Mouse (Mus musculus) cerebellum, adult 2 months (tissue): ENCODE measurements at regions not wholly inside any gene's neighbourhood (a gene's known extent, or its start where the extent isn't known, plus 50 kb on each side); places are given as distances from the start of the nearest gene placed in this dataset.

Experiments used
- DNase-seq, 2 experiments: peaks; one replicate each; pipeline ENCODE4 v3.0.0; 2021
- H3K27ac ChIP-seq: fragments of 200-500 bp; 2 replicates; pipeline ENCODE4 v1.5.1; 2012; ENCODE audit warnings: low read length, control low read depth, inconsistent platforms; ENCODE audit not compliant: insufficient read depth
- H3K27me3 ChIP-seq: fragments of 200-500 bp; 2 replicates; pipeline ENCODE4 v1.6.1; 2012; ENCODE audit warnings: inconsistent platforms, mild to moderate bottlenecking, low read length, moderate library complexity; ENCODE audit not compliant: control insufficient read depth, insufficient read depth
- H3K4me1 ChIP-seq: fragments of 200-500 bp; 2 replicates; pipeline ENCODE4 v1.6.1; 2011; ENCODE audit warnings: low read length; ENCODE audit not compliant: control insufficient read depth, insufficient read depth
- H3K4me3 ChIP-seq: fragments of 200-500 bp; replicated peaks from 2 replicates; pipeline ENCODE3; 2011; ENCODE audit warnings: mild to moderate bottlenecking, low read depth, low read length, control low read depth; ENCODE audit not compliant: insufficient read depth
- CTCF ChIP-seq: fragments of 200-500 bp; IDR thresholded peaks from 2 replicates; pipeline ENCODE4 v1.5.1; 2011; ENCODE audit warnings: low read depth, mild to moderate bottlenecking, control low read depth, low read length, moderate library complexity, borderline replicate concordance; ENCODE audit not compliant: insufficient read depth
- POLR2A ChIP-seq: fragments of 200-500 bp; IDR thresholded peaks from 2 replicates; pipeline ENCODE4 v1.6.1; 2011; ENCODE audit warnings: low read length, control low read depth, borderline replicate concordance; ENCODE audit not compliant: insufficient read depth
- WGBS: fragments of 180-500 bp; shearing (Covaris S2); methylation state at CpG from one replicate; pipeline ENCODE4 v1.1.7; 2018; 5-methylcytosine and 5-hydroxymethylcytosine counted together

DNA sequence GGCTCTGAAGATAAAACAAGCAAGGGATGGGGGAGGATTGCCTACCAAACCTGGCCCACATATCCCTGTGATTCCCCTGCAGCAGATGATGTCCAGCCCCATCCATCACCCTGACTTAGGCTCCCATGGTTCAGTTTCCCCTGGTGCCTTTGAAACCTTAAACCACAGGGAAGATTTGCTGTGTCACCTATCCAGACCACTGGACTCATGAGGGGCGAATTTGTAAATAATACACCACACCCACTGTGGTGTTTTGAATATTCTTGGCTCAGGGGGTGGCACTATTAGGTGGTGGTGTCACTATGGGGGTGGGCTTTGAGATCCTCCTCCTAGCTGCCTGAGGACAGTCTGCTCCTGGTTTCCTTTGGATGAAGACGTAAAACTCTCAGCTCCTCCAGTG is 205.8 kb upstream of the Srrm4 start:
- Histone ChIP-seq H3K4me1 (no peaks in the 10 kb centered on the region), H3K27me3 (no peaks in the 10 kb centered on the region), H3K27ac (no peak overlapping the region), H3K4me3 (no peak overlapping the region)
- DNase-seq = no peak
- WGBS = 49% methylated on average over 2 of the region's 2 CpGs
- TF ChIP-seq CTCF (no peak), POLR2A (no peak)

DNA sequence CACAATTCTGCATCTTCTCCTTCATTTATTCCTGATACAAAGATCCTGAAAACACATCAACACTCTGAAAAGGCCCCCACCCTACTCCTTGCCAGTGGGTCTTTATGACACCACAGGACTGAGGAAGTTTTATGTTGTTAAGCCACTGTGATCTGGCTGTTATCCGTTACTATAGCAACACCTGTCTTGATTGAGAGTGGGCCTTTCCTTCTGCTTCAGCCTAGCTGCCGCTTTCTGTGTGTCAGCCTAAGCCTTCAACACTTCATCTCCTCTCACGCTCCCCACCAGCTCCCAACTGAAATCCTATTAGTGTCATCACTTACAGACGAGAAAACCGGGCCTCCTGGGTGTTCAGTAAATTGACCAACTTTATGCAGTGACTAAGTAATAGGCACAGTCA is 203.6 kb upstream of the Srrm4 start:
- no peak for TF ChIP-seq CTCF
- no peak for TF ChIP-seq POLR2A
- Histone ChIP-seq H3K4me3 (no peak overlapping the region), H3K4me1 (no peaks in the 10 kb centered on the region), H3K27me3 (no peaks in the 10 kb centered on the region), H3K27ac (no peak overlapping the region)
- no peak for DNase-seq
- 55% methylated on average over 5 of the region's 5 CpGs for WGBS

DNA sequence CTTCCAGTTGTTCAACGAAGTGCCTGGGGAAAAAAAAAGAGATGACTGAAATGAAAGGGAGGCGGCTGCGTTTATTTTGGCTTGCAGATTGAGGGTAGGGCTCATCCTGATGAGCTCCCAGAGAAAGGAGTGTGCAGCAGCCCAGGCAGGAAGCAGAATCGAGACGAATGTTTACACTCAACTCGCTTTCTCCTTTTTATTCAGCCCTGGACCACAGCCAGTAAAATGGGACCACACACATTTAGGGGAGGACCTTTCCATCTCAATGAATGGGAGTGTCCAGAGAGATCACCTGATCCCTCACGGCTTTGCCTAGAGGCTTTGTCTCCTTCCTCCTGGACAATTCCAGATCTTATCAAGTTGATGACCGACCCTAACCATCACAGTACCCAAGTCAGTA is 198.8 kb upstream of the Srrm4 start:
- no peak for DNase-seq
- TF ChIP-seq CTCF (no peak), POLR2A (no peak)
- Histone ChIP-seq H3K27me3 (no peaks in the 10 kb centered on the region), H3K4me1 (no peaks in the 10 kb centered on the region), H3K4me3 (no peak overlapping the region), H3K27ac (no peak overlapping the region)
- WGBS = 38% methylated on average over 8 of the region's 8 CpGs

DNA sequence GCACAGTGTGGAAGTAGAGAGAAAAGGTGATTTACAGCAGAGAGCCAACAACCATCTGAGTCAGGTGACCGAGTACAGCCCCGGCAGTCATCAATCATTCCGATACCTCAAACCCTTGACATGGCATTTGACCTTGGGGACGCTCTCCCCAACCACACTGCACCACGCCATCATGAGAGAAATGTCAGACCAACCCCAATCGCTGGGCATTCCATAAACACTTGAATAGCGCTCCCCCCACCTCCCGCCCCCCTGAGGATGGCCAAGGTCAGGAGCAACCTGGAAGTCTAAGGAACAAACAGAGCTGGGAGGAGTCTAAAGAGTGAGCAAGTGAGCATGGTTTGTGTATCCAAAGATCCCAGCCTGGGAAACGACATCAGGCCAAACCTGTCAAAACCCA is 198.2 kb upstream of the Srrm4 start:
- no peak overlapping the region for H3K4me3 ChIP-seq
- TF ChIP-seq POLR2A (no peak), CTCF (no peak)
- WGBS = 85% methylated on average over 9 of the region's 9 CpGs
- no peaks in the 10 kb centered on the region for H3K4me1 ChIP-seq
- H3K27ac ChIP-seq = no peak overlapping the region
- no peaks in the 10 kb centered on the region for H3K27me3 ChIP-seq
- no peak for DNase-seq

DNA sequence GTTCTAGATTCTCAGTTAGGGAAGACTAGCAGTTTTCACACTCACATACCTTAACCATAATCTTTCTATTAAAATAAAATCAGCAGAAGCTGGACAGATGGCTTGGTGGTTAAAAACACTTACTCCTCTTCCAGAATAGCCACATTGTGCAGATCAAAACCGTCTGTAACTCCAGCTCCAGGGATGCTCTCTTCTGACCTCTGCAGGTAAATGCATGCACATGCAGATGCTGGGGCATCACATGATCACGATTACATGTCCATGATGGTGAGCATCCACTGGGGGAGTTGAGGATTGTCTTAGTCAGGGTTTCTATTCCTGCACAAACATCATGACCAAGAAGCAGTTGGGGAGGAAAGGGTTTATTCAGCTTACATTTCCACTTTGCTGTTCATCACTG is 184.8 kb upstream of the Srrm4 start:
- H3K27ac ChIP-seq = no peak overlapping the region
- H3K4me3 ChIP-seq = no peak overlapping the region
- no peak for DNase-seq
- H3K4me1 ChIP-seq = no peaks in the 10 kb centered on the region
- H3K27me3 ChIP-seq = no peaks in the 10 kb centered on the region
- no peak for TF ChIP-seq POLR2A
- peak; percentile 21; the same call in 1 of the 2 replicates for TF ChIP-seq CTCF
- 32% methylated on average over 2 of the region's 2 CpGs for WGBS

DNA sequence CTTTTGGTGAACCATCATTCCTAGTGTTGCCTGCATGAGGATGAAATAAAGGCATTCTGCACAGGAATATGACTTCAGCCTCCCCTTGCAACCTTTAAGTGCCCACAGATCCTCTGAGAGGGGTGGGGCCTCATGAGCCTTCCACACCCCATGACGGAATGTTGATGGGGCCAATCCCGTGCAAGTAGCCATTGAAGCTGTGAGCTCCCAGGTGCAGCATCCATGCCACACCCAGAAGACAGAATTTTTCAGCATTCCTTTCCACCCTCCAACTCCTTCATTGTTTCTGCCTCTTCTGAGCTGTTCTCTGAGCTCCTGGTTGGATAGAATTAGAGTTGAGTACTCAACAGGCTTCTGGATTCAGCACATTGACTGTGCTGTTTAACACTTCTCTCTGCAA is 174.6 kb upstream of the Srrm4 start:
- Histone ChIP-seq H3K4me1 (no peaks in the 10 kb centered on the region), H3K4me3 (no peak overlapping the region), H3K27me3 (no peaks in the 10 kb centered on the region; the same call in 1 of the 2 replicates), H3K27ac (no peak overlapping the region)
- DNase-seq = no peak
- TF ChIP-seq POLR2A (no peak), CTCF (no peak)
- 91% methylated on average over 2 of the region's 2 CpGs for WGBS

DNA sequence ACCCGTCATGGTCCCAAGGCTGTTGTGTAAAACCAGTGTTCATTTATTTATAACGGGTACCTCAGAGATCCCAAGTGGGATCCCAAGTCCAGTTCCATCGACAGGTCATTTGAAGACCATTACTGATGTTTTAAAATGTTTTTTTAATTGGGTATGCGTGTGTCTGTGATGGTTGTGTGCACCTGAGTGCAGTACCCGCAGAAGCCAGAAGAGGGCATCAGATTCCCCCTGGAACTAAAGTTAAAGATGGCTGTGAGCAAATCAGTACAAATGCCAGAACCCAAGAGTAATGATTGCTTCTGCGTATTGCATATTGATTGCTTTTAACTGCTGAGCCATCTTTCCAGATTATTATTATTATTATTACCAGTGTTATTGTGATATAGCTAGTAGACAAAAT is 169.7 kb upstream of the Srrm4 start:
- TF ChIP-seq CTCF (0 out of 2 replicates have a peak, but pooled peaks have one; percentile 11), POLR2A (no peak)
- no peak overlapping the region for H3K27ac ChIP-seq
- DNase-seq = no peak
- no peaks in the 10 kb centered on the region for H3K4me1 ChIP-seq
- H3K27me3 ChIP-seq = no peaks in the 10 kb centered on the region; the same call in 1 of the 2 replicates
- WGBS = 94% methylated on average over 6 of the region's 6 CpGs
- no peak overlapping the region for H3K4me3 ChIP-seq

DNA sequence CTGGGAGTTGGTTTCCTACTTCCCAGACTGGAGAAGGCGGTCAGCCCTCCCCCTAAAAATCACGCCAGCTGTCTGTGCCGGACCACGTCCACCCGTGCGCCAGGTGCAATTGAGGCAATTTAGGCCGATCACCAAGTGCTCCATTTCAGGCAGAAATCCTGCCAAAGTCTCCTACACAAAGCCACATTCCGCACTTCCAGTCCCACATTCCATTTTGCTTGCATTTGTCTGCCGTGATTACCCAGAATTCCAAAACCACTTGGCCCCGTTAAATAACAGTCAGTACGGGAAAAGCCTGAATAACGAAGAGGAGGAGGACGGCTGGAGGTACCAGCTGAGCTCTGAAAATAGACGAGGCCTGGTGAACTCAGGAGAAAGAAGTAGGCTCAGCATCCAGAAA is 167.1 kb upstream of the Srrm4 start:
- TF ChIP-seq CTCF = no peak
- TF ChIP-seq POLR2A = no peak
- DNase-seq = no peak
- no peaks in the 10 kb centered on the region for H3K27me3 ChIP-seq
- no peak overlapping the region for H3K4me3 ChIP-seq
- H3K4me1 ChIP-seq = no peaks in the 10 kb centered on the region
- no peak overlapping the region for H3K27ac ChIP-seq
- 35% methylated on average over 14 of the region's 14 CpGs for WGBS

DNA sequence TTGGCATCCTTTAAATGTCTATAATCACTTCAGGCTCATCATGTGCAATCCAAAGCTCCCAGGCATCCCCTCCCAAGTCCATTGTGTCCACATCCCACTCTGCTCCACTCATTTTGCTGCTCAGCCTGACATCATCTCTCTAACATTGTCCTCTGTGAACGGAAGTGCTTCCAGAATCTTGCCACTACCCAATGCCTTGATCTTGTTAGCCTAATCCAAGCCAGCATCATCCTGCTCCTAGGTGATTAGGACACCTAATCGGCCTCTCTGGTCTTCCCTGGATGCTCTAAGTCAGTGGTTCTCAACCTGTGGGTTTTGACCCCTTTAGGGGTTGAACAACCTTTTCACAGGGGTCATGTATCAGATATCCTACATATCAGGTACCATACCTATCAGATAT is 161.3 kb upstream of the Srrm4 start:
- Histone ChIP-seq H3K27ac (no peak overlapping the region), H3K4me3 (no peak overlapping the region), H3K27me3 (no peaks in the 10 kb centered on the region), H3K4me1 (peaks cover 4% of the 10 kb centered on the region; the same call in 1 of the 2 replicates)
- TF ChIP-seq CTCF (no peak), POLR2A (no peak)
- no peak for DNase-seq
- 83% methylated on average over 2 of the region's 2 CpGs for WGBS

DNA sequence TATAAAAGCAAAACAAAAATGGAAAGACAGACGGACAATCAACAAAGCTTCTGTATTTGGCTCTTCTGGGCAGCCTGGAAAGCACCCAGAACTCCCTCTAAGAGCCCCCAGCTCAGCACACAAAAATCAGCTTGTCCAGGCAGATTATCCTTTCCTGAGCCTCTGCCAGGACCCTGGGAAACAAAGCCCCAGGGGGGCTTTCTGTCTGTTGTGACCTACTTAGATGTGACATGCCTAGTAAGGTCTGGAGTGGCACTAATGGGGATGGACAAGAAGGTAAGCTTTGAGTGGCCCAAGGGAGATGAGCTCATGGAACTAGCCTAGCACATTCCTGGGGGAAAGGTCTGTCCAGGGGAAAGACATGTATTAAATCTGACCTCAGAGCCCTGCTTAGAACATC is 160.5 kb upstream of the Srrm4 start:
- TF ChIP-seq CTCF (no peak), POLR2A (no peak)
- no peak overlapping the region for H3K4me3 ChIP-seq
- H3K27me3 ChIP-seq = no peaks in the 10 kb centered on the region
- peak; percentile 15 to 39 for DNase-seq
- no peak overlapping the region for H3K27ac ChIP-seq
- peaks cover 4% of the 10 kb centered on the region; the same call in 1 of the 2 replicates for H3K4me1 ChIP-seq
- 12% methylated on average over 1 of the region's 1 CpGs for WGBS
